Mouse (Mus musculus) thymus, postnatal 14 days (tissue): ENCODE data around the gene Krtap5-1.
"Not testable (repeated sequence)": the region's sequence is repeated elsewhere in the genome, so short reads cannot be mapped to it uniquely, and the experiment has no call there.

Source experiments
- DNase-seq: peaks from one replicate; pipeline ENCODE4 v3.0.0; 2021

Krtap5-1 gene

DNA sequence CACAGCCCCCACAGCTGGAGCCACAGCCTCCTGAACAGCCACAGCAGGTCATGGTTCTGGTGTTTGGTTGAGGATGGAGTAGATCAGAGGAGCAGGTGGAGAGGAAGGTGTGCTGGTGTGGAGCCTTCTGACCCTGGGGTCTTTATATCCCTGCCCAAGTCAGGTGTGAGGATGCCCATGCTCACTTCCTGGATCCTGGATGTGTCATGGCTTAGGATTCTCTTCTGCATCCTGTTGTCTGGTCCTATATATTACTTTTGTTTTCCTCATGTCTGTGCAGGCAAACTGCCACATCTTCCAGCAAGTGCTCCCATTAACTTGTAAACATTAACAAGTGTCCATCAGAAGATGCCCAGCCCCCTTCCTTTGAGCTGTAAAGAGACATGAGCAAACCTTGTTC, at the start of gene Krtap5-1:
Gene Krtap5-1, minus strand, starts transcription at position 101 of the 400 bp plus-strand sequence.
- not testable (repeated sequence) for DNase-seq

GRCm38 (mm10) chr7:142342247-142342640, 45.3 kb upstream of the Krtap5-1 start:
- no peak for DNase-seq

- peak; percentile 76 for DNase-seq
These were observed 44.8 kb upstream of the Krtap5-1 start for GRCm38 (mm10) chr7:142341564-142342246.

GRCm38 (mm10) chr7:142340269-142340970, 43.5 kb upstream of the Krtap5-1 start:
- peak; percentile 76 for DNase-seq

DNA sequence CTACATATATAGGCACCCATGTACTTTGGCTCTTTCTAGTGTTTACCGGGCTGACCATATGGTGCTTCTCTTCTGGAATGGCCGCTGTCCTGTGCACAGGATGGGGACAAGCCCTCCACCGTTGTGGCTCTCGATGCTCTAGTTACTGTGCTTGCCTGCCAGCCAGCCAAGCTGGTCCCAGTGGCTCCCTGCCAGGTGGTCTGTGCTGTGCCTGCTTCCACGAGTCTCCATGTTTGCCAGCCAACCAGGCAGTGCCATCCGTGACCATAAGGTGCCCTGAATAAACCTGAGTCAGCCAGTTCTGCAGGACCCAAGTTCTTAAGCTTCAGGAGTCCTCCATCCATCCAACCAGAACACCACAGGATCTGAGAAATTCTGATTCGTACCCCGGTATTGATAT, 38.2 kb upstream of the Krtap5-1 start:
- DNase-seq, result no peak

- peak; percentile 93 for DNase-seq
These were observed 37.3 kb upstream of the Krtap5-1 start for GRCm38 (mm10) chr7:142334246-142334645.

GRCm38 (mm10) chr7:142332741-142333140, 35.8 kb upstream of the Krtap5-1 start:
- not testable (repeated sequence) for DNase-seq

- DNase-seq, result no peak
These were observed 34.4 kb upstream of the Krtap5-1 start for GRCm38 (mm10) chr7:142331281-142331680.

DNA sequence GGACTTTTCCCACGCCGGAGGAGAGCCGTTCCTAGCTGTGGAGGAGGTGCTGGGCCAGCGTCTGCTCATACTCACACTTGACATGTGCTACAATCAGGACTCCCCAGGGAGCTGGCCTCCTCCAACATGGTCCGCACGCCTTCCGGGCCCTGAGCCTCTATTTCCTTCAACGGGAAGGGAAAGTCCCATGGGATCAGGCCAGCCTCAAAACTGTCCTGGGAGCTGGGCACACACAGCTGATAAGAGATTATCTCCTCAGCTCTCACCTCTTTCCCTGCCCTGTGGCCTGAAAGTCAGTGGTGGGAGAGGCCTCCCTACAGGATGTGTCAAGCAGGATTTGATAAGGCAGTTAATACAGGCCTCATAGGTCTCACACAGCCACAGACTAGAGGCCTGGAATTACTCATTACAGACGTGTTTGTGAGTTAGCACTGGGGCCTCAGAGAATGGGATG, 33.4 kb upstream of the Krtap5-1 start:
- DNase-seq, result no peak

DNA sequence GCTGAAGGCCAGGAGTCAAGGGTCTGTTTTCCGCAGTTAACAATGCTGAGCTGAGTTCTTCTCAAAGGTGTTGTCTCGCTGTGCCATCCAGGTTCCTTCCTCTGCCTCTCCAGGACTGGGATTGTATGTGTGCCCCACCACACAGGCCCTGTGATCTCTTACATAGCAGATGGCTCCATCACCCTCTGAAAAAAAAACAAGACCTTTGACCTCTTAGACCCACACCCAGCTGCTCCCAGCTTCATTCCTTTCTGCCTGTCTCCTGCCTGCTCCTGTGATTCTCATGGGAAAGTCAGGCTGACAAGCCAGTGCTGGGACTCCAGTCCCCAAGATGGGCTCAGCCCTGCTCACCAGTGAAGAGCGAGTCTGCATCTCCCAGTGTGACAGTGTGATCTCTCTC, 31.6 kb upstream of the Krtap5-1 start:
- no peak for DNase-seq

- DNase-seq, result no peak
These were observed 30.0 kb upstream of the Krtap5-1 start for GRCm38 (mm10) chr7:142326714-142327445.

- DNase-seq, result peak; percentile 70
These were observed 26.6 kb upstream of the Krtap5-1 start for GRCm38 (mm10) chr7:142323396-142324117.

- DNase-seq, result peak; percentile 73
These were observed 25.7 kb upstream of the Krtap5-1 start for GRCm38 (mm10) chr7:142322641-142323040.

DNA sequence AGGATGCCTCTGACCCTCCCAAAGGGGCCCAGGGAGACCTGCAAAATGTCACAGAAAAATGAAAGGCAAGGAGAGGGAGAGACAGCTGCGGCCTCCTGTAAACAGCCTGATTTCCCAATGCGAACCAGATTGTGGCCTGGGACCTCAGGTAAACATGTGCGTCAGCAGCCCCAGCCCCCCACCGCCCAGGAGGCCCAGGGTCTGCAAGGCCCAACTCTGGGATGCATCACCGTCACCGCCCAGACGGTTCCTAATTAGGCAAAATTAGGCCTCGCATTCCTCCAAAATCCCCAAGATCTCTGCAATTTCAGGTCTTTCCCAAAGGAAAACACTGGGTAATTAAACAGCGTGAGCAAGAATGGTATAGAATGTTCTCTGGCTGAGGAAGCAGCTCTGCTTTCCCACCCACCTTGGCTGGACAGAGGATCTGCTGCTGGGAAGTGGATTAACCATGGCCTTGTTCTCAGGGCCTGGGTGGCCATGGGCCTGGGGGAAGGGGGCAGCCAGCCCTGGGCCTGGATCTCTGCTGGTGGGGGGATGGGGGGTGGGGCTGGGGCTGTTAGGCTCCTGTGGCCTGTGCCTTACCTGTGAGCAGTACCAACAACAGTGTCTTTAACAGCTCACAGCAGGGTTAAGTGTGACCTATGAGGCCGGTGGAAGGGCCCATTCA, 24.9 kb upstream of the Krtap5-1 start:
- not testable (repeated sequence) for DNase-seq

GRCm38 (mm10) chr7:142320906-142321305, 24.0 kb upstream of the Krtap5-1 start:
- no peak for DNase-seq

- no peak for DNase-seq
These were observed 22.2 kb upstream of the Krtap5-1 start for GRCm38 (mm10) chr7:142319124-142319523.

DNA sequence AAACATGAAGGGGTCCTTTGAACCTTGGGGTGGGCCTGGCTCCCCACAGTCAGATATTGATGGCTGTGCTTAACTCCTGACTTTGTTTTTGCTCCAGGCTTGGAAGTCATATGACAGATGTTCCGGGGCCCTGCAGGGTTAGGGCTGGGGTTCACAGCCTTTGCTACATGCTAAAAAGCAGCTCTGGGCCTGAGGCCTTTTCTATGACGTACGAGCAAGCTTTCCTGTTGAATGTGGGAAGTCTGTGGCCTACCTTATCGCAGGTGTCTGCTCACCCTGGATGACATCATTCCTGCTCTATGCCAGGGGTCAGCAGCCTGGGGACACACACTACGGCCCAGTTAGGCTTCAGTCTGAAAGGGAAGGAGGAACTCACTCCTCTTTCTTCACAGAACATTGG, 20.3 kb upstream of the Krtap5-1 start:
- DNase-seq, result no peak

DNA sequence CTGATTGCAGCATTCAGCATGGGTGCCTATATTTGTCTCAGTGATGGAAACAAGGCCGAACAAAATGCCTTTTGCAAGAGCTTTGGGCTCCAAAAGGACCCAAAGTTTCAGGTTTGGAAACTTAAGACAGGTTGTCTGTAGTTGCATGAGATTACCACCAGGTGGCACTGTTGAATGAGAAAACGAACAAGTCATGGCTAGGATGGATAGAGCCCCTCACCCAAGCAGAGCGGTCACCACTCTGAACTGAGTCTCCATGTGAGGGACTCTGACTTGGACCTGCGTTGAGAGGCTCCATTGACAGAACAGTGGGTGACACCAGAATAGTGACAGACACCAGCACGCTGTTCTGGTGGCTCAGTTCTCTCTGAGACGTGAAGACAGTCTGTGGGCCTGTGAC, 19.6 kb upstream of the Krtap5-1 start:
- DNase-seq, result peak; percentile 64

- no peak for DNase-seq
These were observed 17.8 kb upstream of the Krtap5-1 start for GRCm38 (mm10) chr7:142314600-142315285.

DNA sequence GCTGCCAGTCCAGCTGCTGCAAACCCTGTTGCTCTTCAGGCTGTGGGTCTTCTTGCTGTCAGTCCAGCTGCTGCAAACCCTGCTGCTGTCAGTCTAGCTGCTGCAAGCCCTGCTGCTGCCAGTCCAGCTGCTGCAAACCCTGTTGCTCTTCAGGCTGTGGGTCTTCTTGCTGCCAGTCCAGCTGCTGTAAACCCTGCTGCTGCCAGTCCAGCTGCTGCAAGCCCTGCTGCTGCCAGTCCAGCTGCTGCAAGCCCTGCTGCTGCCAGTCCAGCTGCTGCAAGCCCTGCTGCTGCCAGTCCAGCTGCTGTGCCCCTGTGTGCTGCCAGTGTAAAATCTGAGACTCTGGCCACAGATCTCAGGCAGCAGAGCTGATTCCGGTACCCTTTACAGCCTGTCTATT, 7.0 kb upstream of the Krtap5-1 start:
- not testable (repeated sequence) for DNase-seq

DNA sequence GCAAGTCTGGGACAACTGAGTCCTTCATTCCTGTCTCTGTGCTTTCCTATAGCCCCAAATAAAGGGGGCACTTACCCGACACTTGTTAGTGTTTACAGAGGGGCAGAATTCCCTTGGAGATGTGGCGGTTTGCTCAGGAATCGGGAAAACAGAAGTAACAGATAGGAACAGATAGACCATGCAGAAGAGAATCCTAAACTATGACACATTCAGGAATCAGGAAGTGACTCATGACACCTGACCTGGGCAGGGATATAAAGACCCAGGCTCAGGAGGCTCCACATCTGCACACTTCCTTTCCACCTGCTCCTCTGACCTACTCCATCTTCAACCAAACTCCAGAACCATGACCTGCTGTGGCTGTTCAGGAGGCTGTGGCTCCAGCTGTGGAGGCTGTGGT, 6.3 kb upstream of the Krtap5-1 start, which contains the start of gene Krtap5-4:
Gene Krtap5-4, plus strand, starts transcription at position 301 of the 400 bp plus-strand sequence.
- no peak for DNase-seq

DNA sequence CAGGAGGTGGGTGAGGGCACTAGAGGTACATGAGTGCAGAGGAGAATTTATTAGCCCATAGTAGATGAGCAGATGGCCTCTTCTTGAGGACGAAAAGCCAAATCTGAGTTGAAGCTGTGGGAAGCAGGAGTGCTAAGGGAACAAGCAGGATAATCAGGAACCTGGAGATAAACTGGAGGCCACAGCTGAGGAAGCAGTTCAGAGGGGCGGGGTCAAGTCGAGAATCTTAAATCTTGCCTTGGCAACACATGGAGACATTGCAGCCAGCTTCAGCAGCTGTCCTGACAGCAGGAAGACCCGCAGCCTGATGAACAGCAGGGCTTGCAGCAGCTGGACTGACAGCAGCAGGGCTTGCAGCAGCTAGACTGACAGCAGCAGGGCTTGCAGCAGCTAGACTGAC, 810 bp downstream of the Krtap5-1 start:
- not testable (repeated sequence) for DNase-seq
